ENCODE assay signal across 9 mouse cellular contexts in the genomic region with DNA sequence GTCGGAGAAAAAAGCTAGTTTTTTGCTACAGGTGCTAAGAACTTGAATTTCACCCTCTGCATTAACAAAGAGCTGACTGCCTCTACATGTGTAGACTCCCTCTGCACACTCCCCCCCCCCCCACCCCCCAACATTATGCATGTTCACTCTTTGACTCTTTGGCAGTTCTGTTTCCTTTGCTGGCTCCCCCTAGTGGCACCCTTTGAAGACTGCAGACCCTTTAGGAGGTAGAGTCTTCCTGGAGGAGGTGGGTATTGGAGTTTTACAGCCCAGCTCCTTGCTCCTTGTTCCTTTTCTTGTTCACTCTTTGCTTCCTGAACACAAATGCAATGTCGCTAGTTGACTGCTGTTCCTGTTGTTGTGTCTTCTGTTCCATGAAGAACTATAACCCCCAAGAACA.
DNase-seq lines count a peak whose midpoint lies in the region; ATAC-seq and TF ChIP-seq lines count a peak whose summit lies in the region.
"Had no signal": no experiment of that assay in that cellular context is flagged by ENCODE, and none has a peak within 500 bp of the region (broad histone marks: within the 10 kb centered on the region; RNA-seq: fewer than 3 reads in every experiment).

No protein-coding gene starts in this region.

- intact Hi-C loops in left cerebral cortex, postnatal 10 days (cut with DNase I), result no loop called here

- no peak overlapping the region for H3K4me3 ChIP-seq in lung, embryonic 14.5 days (ENCODE audit: low read depth, low read length)
- no peak overlapping the region for H3K4me3 ChIP-seq in midbrain, embryonic 14.5 days (replicated peaks; ENCODE audit: low read depth, low read length)
- H3K4me3 ChIP-seq: embryonic facial prominence, embryonic 13.5 days had no signal

- no peaks in the 10 kb centered on the region for H3K4me1 ChIP-seq in lung, embryonic 14.5 days (ENCODE audit: insufficient read depth)
- H3K4me1 ChIP-seq in midbrain, embryonic 14.5 days (ENCODE audit: control insufficient read depth, insufficient read depth, low read length), result no peaks in the 10 kb centered on the region
- H3K4me1 ChIP-seq: embryonic facial prominence, embryonic 13.5 days had no signal

- no peak overlapping the region for H3K27ac ChIP-seq in lung, embryonic 14.5 days (ENCODE audit: low read depth)
- no peak overlapping the region for H3K27ac ChIP-seq in midbrain, embryonic 14.5 days (replicated peaks; ENCODE audit: low read depth, low read length)
- H3K27ac ChIP-seq: embryonic facial prominence, embryonic 13.5 days had no signal

- no peaks in the 10 kb centered on the region for H3K9me3 ChIP-seq in lung, embryonic 14.5 days (ENCODE audit: low read depth, low read length)
- H3K9me3 ChIP-seq in midbrain, embryonic 14.5 days (ENCODE audit: control insufficient read depth, low read length), result no peaks in the 10 kb centered on the region
- H3K9me3 ChIP-seq: embryonic facial prominence, embryonic 13.5 days had no signal

- H3K36me3 ChIP-seq in lung, embryonic 14.5 days (ENCODE audit: insufficient read depth), result no peaks in the 10 kb centered on the region
- H3K36me3 ChIP-seq in midbrain, embryonic 14.5 days (ENCODE audit: control insufficient read depth, insufficient read depth, low read length), result no peaks in the 10 kb centered on the region
- H3K36me3 ChIP-seq: embryonic facial prominence, embryonic 13.5 days had no signal

- no peak overlapping the region for H3K4me2 ChIP-seq in lung, embryonic 14.5 days
- H3K4me2 ChIP-seq in midbrain, embryonic 14.5 days (ENCODE audit: low read length), result no peak overlapping the region
- H3K4me2 ChIP-seq: embryonic facial prominence, embryonic 13.5 days had no signal

- no peak for ATAC-seq in lung, embryonic 14.5 days (ENCODE audit: insufficient read depth)
- ATAC-seq in midbrain, embryonic 14.5 days (ENCODE audit: low FRiP score, low TSS enrichment), result no peak

- DNase-seq in embryo, embryonic 10.5 days (ENCODE audit: low spot score), result peak; percentile 24
- DNase-seq in embryo, embryonic 10 days (ENCODE audit: low spot score), result no peak
- peak; percentile 27 for DNase-seq in retina, postnatal 1 day
- no peak for DNase-seq in retina, embryonic 14.5 days (ENCODE audit: low spot score)
- peak; percentile 13 for DNase-seq in lung, embryonic 14.5 days
- peak; percentile 54 to 55 for DNase-seq in thymus, postnatal 36 days
- DNase-seq in left cerebral cortex, postnatal 10 days (ENCODE audit: extremely low spot score in 1 of 2, low spot score in 2 of 2), result no peak
- no peak for DNase-seq in midbrain, embryonic 14.5 days

- no peak overlapping the region for H3K9ac ChIP-seq in lung, embryonic 14.5 days
- H3K9ac ChIP-seq in midbrain, embryonic 14.5 days (replicated peaks; ENCODE audit: low read length), result no peak overlapping the region
- H3K9ac ChIP-seq: embryonic facial prominence, embryonic 13.5 days had no signal

- peak; percentile 44 for TF ChIP-seq CTCF in lung, embryonic 14.5 days (IDR thresholded peaks at IDR 0.05; ENCODE audit: low read depth)

- WGBS in lung, embryonic 14.5 days, result 89% methylated on average over 2 of the region's 2 CpGs
- 89% methylated on average over 2 of the region's 2 CpGs for WGBS in midbrain, embryonic 14.5 days

- H3K27me3 ChIP-seq in lung, embryonic 14.5 days (ENCODE audit: insufficient read depth, low read length), result no peaks in the 10 kb centered on the region
- no peaks in the 10 kb centered on the region for H3K27me3 ChIP-seq in midbrain, embryonic 14.5 days (ENCODE audit: control insufficient read depth, insufficient read depth, low read length)
- H3K27me3 ChIP-seq: embryonic facial prominence, embryonic 13.5 days had no signal

Comparison
In these comparisons a context has a peak if more than half of its experiments do, and no peak if none do; other contexts are left out.
1. DNase-seq: peak in embryo, embryonic 10.5 days (single experiment), retina, postnatal 1 day (single experiment), lung, embryonic 14.5 days (single experiment) and thymus, postnatal 36 days (2 of 2); none in embryo, embryonic 10 days (single experiment), retina, embryonic 14.5 days (single experiment), left cerebral cortex, postnatal 10 days (0 of 2) and midbrain, embryonic 14.5 days (single experiment).